Mouse (Mus musculus): ENCODE results near the gene Alpl. TPM values are rescaled to one million over a fixed set of nuclear protein-coding genes. Genes with fewer than 3 reads are reported as not detected.
A peak's percentile ranks its signal among the peaks of the same experiment; 100 is the strongest.

Gene Alpl
- polyA plus RNA-seq, 2 experiments = 5.1 TPM

GRCm38 (mm10) chr4:137780986-137781385, 15.2 kb downstream of the Alpl start:
- ATAC-seq (ENCODE audit: insufficient read depth) = no peak
- Histone ChIP-seq H3K27me3 (ENCODE audit: control insufficient read depth, insufficient read depth, low read length) (no peaks in the 10 kb centered on the region), H3K4me1 (replicated peaks; ENCODE audit: control insufficient read depth in 2 of 2, insufficient read depth in 2 of 2, low read length in 1 of 2) (no peaks in the 10 kb centered on the region), H3K4me2 (ENCODE audit: low read depth) (no peak overlapping the region), H3K27ac (no peak overlapping the region), H3K4me3 (ENCODE audit: insufficient read depth in 1 of 2, low read depth in 2 of 2, low read length in 2 of 2) (no peak overlapping the region), H3K9me3 (ENCODE audit: control insufficient read depth, low read length) (no peaks in the 10 kb centered on the region), H3K36me3 (replicated peaks; ENCODE audit: control insufficient read depth, insufficient read depth, low read depth) (no peaks in the 10 kb centered on the region), H3K9ac (replicated peaks) (no peak overlapping the region)
- DNase-seq (ENCODE audit: low read depth in 3 of 3, low spot score in 3 of 3) = no peak
- WGBS (ENCODE audit: insufficient replicate concordance) = 49% methylated on average over 3 of the region's 3 CpGs
- no peak for TF ChIP-seq EP300 (IDR thresholded peaks at IDR 0.05; ENCODE audit: low read depth)
- TF ChIP-seq CTCF (IDR thresholded peaks at IDR 0.05; ENCODE audit: low read depth) = no peak

GRCm38 (mm10) chr4:137778397-137779184, 17.6 kb downstream of the Alpl start:
- no peaks in the 10 kb centered on the region for H3K4me1 ChIP-seq (replicated peaks; ENCODE audit: control insufficient read depth in 2 of 2, insufficient read depth in 2 of 2, low read length in 1 of 2)
- TF ChIP-seq CTCF (IDR thresholded peaks at IDR 0.05; ENCODE audit: low read depth) (no peak), EP300 (IDR thresholded peaks at IDR 0.05; ENCODE audit: low read depth) (no peak)
- no peak for DNase-seq (ENCODE audit: low read depth in 3 of 3, low spot score in 3 of 3)
- no peaks in the 10 kb centered on the region for H3K27me3 ChIP-seq (ENCODE audit: control insufficient read depth, insufficient read depth, low read length)
- H3K9me3 ChIP-seq (ENCODE audit: control insufficient read depth, low read length) = no peaks in the 10 kb centered on the region
- H3K27ac ChIP-seq = no peak overlapping the region
- H3K36me3 ChIP-seq (replicated peaks; ENCODE audit: control insufficient read depth, insufficient read depth, low read depth) = no peaks in the 10 kb centered on the region
- H3K9ac ChIP-seq (replicated peaks) = no peak overlapping the region
- H3K4me3 ChIP-seq (ENCODE audit: insufficient read depth in 1 of 2, low read depth in 2 of 2, low read length in 2 of 2) = no peak overlapping the region
- 71% methylated on average over 17 of the region's 17 CpGs for WGBS (ENCODE audit: insufficient replicate concordance)
- no peak for ATAC-seq (ENCODE audit: insufficient read depth)
- H3K4me2 ChIP-seq (ENCODE audit: low read depth) = no peak overlapping the region

- TF ChIP-seq EP300 (IDR thresholded peaks at IDR 0.05; ENCODE audit: low read depth) (no peak), CTCF (IDR thresholded peaks at IDR 0.05; ENCODE audit: low read depth) (no peak)
- 75% methylated on average over 4 of the region's 4 CpGs for WGBS (ENCODE audit: insufficient replicate concordance)
- Histone ChIP-seq H3K27me3 (ENCODE audit: control insufficient read depth, insufficient read depth, low read length) (no peaks in the 10 kb centered on the region), H3K9ac (replicated peaks) (no peak overlapping the region), H3K9me3 (ENCODE audit: control insufficient read depth, low read length) (no peaks in the 10 kb centered on the region), H3K27ac (no peak overlapping the region), H3K4me2 (ENCODE audit: low read depth) (no peak overlapping the region), H3K4me1 (replicated peaks; ENCODE audit: control insufficient read depth in 2 of 2, insufficient read depth in 2 of 2, low read length in 1 of 2) (no peaks in the 10 kb centered on the region), H3K4me3 (ENCODE audit: insufficient read depth in 1 of 2, low read depth in 2 of 2, low read length in 2 of 2) (no peak overlapping the region), H3K36me3 (replicated peaks; ENCODE audit: control insufficient read depth, insufficient read depth, low read depth) (no peaks in the 10 kb centered on the region)
- DNase-seq (ENCODE audit: low read depth in 3 of 3, low spot score in 3 of 3) = no peak
- ATAC-seq (ENCODE audit: insufficient read depth) = no peak
Measured at GRCm38 (mm10) chr4:137777866-137778265, 18.3 kb downstream of the Alpl start.

- WGBS (ENCODE audit: insufficient replicate concordance) = 60% methylated on average over 6 of the region's 6 CpGs
- Histone ChIP-seq H3K27me3 (ENCODE audit: control insufficient read depth, insufficient read depth, low read length) (no peaks in the 10 kb centered on the region), H3K9ac (replicated peaks) (no peak overlapping the region), H3K27ac (no peak overlapping the region), H3K9me3 (ENCODE audit: control insufficient read depth, low read length) (no peaks in the 10 kb centered on the region), H3K36me3 (replicated peaks; ENCODE audit: control insufficient read depth, insufficient read depth, low read depth) (no peaks in the 10 kb centered on the region), H3K4me1 (replicated peaks; ENCODE audit: control insufficient read depth in 2 of 2, insufficient read depth in 2 of 2, low read length in 1 of 2) (no peaks in the 10 kb centered on the region), H3K4me3 (ENCODE audit: insufficient read depth in 1 of 2, low read depth in 2 of 2, low read length in 2 of 2) (no peak overlapping the region), H3K4me2 (ENCODE audit: low read depth) (no peak overlapping the region)
- DNase-seq (ENCODE audit: low read depth in 3 of 3, low spot score in 3 of 3) (no peak), ATAC-seq (ENCODE audit: insufficient read depth) (0 out of 2 replicates have a peak, but pooled peaks have one; percentile 9)
- TF ChIP-seq EP300 (IDR thresholded peaks at IDR 0.05; ENCODE audit: low read depth) (no peak), CTCF (IDR thresholded peaks at IDR 0.05; ENCODE audit: low read depth) (no peak)
Measured at GRCm38 (mm10) chr4:137774505-137774904, 21.7 kb downstream of the Alpl start.

GRCm38 (mm10) chr4:137774013-137774412, 22.2 kb downstream of the Alpl start:
- Histone ChIP-seq H3K27me3 (ENCODE audit: control insufficient read depth, insufficient read depth, low read length) (no peaks in the 10 kb centered on the region), H3K4me2 (ENCODE audit: low read depth) (no peak overlapping the region), H3K9ac (replicated peaks) (no peak overlapping the region), H3K9me3 (ENCODE audit: control insufficient read depth, low read length) (no peaks in the 10 kb centered on the region), H3K4me1 (replicated peaks; ENCODE audit: control insufficient read depth in 2 of 2, insufficient read depth in 2 of 2, low read length in 1 of 2) (no peaks in the 10 kb centered on the region), H3K4me3 (ENCODE audit: insufficient read depth in 1 of 2, low read depth in 2 of 2, low read length in 2 of 2) (no peak overlapping the region), H3K27ac (no peak overlapping the region), H3K36me3 (replicated peaks; ENCODE audit: control insufficient read depth, insufficient read depth, low read depth) (no peaks in the 10 kb centered on the region)
- no peak for DNase-seq (ENCODE audit: low read depth in 3 of 3, low spot score in 3 of 3)
- WGBS (ENCODE audit: insufficient replicate concordance) = 64% methylated on average over 5 of the region's 5 CpGs
- TF ChIP-seq CTCF (IDR thresholded peaks at IDR 0.05; ENCODE audit: low read depth) = no peak
- no peak for TF ChIP-seq EP300 (IDR thresholded peaks at IDR 0.05; ENCODE audit: low read depth)
- no peak for ATAC-seq (ENCODE audit: insufficient read depth)

Data from liver, embryonic 14.5 days (tissue).